Mouse (Mus musculus): Measurements from ENCODE around the gene Zfp428. TPM values are rescaled to one million over a fixed set of nuclear protein-coding genes. Genes with fewer than 3 reads are reported as not detected.
"Not testable (repeated sequence)": the region's sequence is repeated elsewhere in the genome, so short reads cannot be mapped to it uniquely, and the experiment has no call there.

Gene Zfp428
- polyA plus RNA-seq, 1 experiment from 2014 or later: 26.3 TPM

DNA sequence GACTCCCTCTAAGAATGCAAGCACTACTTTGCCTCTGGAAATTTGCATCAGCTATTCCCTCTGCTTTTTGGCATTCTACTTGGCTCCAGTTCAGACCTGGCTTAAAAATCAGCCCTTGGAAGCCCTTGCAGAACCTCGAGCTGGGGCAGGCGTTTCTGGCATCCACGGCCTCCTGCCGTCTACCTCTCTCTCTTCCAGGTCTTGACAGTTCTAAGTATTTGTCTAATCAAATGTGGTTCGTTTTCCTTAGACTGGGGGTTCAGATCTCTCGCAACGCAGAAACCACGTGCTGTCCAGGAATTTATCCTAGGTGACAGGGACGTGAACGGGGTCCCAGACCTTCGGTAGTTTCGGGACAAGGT, 349 bp upstream of the Zfp428 start:
- Histone ChIP-seq H3K4me1 (ENCODE audit: control insufficient read depth, insufficient read depth, low read length) (peaks cover 37% of the 10 kb centered on the region), H3K27me3 (replicated peaks; ENCODE audit: control insufficient read depth, insufficient read depth, low read length) (peaks cover 2% of the 10 kb centered on the region; the same call in 1 of the 2 replicates), H3K9me3 (ENCODE audit: control insufficient read depth, low read length) (peaks cover 2% of the 10 kb centered on the region; the same call in 1 of the 2 replicates), H3K4me3 (ENCODE audit: low read length) (peak overlapping the region; percentile 72), H3K4me2 (ENCODE audit: low read depth, low read length) (peak overlapping the region; percentile 89), H3K9ac (ENCODE audit: low read depth, low read length) (peak overlapping the region; percentile 92), H3K36me3 (ENCODE audit: control insufficient read depth, insufficient read depth, low read length) (no peaks in the 10 kb centered on the region), H3K27ac (ENCODE audit: low read length) (peak overlapping the region; percentile 97)
- ATAC-seq: no peak; the same call in 1 of the 2 replicates
- WGBS: 2% methylated on average over 12 of the region's 12 CpGs

DNA sequence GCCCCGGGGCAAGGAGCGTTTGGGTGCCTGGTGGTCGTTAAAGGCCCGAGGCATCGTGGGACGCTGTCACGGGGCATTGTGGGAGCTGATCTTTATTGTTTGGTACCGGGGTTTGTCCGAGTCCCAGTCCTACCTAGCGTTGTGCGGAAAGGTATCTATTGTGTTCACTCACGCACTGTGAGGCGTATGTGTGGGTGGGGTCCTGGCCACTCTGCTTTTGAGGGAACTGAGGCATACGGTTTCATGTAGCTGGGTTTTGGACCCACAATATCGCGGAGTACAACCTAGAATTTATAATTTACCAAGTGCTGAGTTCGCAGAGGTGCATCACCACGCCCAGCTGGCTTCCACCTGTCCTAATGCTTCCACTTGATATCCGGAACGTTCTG, 914 bp downstream of the Zfp428 start:
- H3K36me3 ChIP-seq (ENCODE audit: control insufficient read depth, insufficient read depth, low read length): no peaks in the 10 kb centered on the region
- no peaks in the 10 kb centered on the region for H3K27me3 ChIP-seq (replicated peaks; ENCODE audit: control insufficient read depth, insufficient read depth, low read length)
- H3K4me1 ChIP-seq (ENCODE audit: control insufficient read depth, insufficient read depth, low read length): peaks cover 37% of the 10 kb centered on the region
- peak overlapping the region; percentile 92 for H3K9ac ChIP-seq (ENCODE audit: low read depth, low read length)
- H3K9me3 ChIP-seq (ENCODE audit: control insufficient read depth, low read length): no peaks in the 10 kb centered on the region
- peak overlapping the region; percentile 97 for H3K27ac ChIP-seq (ENCODE audit: low read length)
- peak overlapping the region; percentile 89 for H3K4me2 ChIP-seq (ENCODE audit: low read depth, low read length)
- peak; percentile 42 for ATAC-seq
- under 1% methylated on average over 20 of the region's 20 CpGs for WGBS
- peak overlapping the region; percentile 72 for H3K4me3 ChIP-seq (ENCODE audit: low read length)

DNA sequence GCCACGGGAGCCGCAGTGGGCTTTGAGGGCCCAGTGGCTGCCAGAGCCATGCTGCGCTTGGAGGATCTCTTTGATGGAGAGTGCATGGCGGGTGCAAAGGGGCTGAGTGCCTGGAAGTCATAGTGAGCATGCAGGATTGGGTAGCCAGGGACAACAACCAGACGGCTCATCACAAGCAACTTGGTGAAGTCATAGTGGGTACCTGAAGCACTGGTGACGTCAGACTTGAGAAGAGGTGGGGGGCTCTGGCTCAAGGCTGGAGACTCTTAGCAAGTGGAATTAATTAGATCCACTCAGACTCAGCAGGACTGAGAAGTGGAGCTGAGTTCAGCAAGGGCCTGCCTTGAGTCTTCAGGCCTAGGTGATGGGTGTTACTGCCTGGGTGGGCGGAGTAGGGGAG, 5.5 kb downstream of the Zfp428 start, which contains the start of gene AC161166.1:
AC161166.1 (minus strand) TSS at position 101 of the 400 bp plus-strand sequence.
- Histone ChIP-seq H3K27ac (ENCODE audit: low read length) (no peak within 1 kb of the TSS), H3K4me3 (ENCODE audit: low read length) (no peak within 1 kb of the TSS), H3K27me3 (replicated peaks; ENCODE audit: control insufficient read depth, insufficient read depth, low read length) (no peaks in the 10 kb centered on the region), H3K36me3 (ENCODE audit: control insufficient read depth, insufficient read depth, low read length) (no peaks in the 10 kb centered on the region), H3K4me2 (ENCODE audit: low read depth, low read length) (no peak within 1 kb of the TSS), H3K4me1 (ENCODE audit: control insufficient read depth, insufficient read depth, low read length) (peaks cover 15% of the 10 kb centered on the region; the same call in 1 of the 2 replicates), H3K9ac (ENCODE audit: low read depth, low read length) (no peak within 1 kb of the TSS), H3K9me3 (ENCODE audit: control insufficient read depth, low read length) (no peaks in the 10 kb centered on the region)
- 90% methylated on average over 7 of the region's 7 CpGs for WGBS
- no peak for ATAC-seq

DNA sequence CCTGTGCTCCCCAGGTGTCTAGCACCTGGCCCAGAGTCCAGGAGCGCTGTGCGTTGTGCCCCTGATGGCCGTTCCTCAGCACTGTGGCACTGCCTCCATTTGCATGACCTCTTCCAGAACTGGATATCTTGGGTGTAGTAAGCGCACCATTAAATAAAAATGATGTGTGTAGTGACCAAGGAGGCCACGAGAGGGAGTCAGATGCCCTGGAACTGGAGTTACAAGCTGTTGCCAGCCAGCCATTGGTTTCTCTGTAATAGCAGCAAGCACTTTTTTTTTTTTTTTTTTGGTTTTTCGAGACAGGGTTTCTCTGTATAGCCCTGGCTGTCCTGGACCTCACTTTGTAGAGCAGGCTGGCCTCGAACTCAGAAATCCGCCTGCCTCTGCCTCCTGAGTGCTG, 9.5 kb downstream of the Zfp428 start:
- not testable (repeated sequence) for H3K27ac ChIP-seq (ENCODE audit: low read length); H3K4me3 ChIP-seq (ENCODE audit: low read length); H3K9ac ChIP-seq (ENCODE audit: low read depth, low read length); H3K27me3 ChIP-seq (replicated peaks; ENCODE audit: control insufficient read depth, insufficient read depth, low read length); H3K4me1 ChIP-seq (ENCODE audit: control insufficient read depth, insufficient read depth, low read length); H3K36me3 ChIP-seq (ENCODE audit: control insufficient read depth, insufficient read depth, low read length); ATAC-seq; H3K9me3 ChIP-seq (ENCODE audit: control insufficient read depth, low read length); H3K4me2 ChIP-seq (ENCODE audit: low read depth, low read length)
- WGBS: 74% methylated on average over 8 of the region's 8 CpGs

DNA sequence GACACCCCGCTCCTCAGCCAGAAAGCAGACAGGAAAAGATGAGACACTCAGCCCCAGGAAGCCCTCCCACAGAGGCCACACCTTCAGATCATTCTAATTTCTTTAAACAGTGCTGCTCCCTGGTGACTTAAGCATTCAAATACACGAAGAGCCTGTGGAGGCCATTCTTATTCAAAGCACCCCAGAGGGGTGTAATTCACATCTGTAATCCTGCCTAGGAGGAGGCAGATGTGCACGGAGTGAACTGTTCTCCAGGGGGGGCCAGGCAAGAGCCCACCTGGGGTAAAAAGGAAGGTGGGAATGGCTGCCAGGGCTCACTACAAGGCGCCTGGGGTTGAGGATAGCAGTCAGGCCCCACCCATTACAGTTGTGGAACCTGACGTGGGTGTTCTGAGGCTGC, 10.3 kb downstream of the Zfp428 start:
- ATAC-seq: no peak
- Histone ChIP-seq H3K27me3 (replicated peaks; ENCODE audit: control insufficient read depth, insufficient read depth, low read length) (no peaks in the 10 kb centered on the region), H3K36me3 (ENCODE audit: control insufficient read depth, insufficient read depth, low read length) (no peaks in the 10 kb centered on the region), H3K4me2 (ENCODE audit: low read depth, low read length) (no peak overlapping the region), H3K4me1 (ENCODE audit: control insufficient read depth, insufficient read depth, low read length) (no peaks in the 10 kb centered on the region), H3K9me3 (ENCODE audit: control insufficient read depth, low read length) (no peaks in the 10 kb centered on the region), H3K9ac (ENCODE audit: low read depth, low read length) (no peak overlapping the region), H3K4me3 (ENCODE audit: low read length) (no peak overlapping the region), H3K27ac (ENCODE audit: low read length) (no peak overlapping the region)
- WGBS: 54% methylated on average over 5 of the region's 5 CpGs

DNA sequence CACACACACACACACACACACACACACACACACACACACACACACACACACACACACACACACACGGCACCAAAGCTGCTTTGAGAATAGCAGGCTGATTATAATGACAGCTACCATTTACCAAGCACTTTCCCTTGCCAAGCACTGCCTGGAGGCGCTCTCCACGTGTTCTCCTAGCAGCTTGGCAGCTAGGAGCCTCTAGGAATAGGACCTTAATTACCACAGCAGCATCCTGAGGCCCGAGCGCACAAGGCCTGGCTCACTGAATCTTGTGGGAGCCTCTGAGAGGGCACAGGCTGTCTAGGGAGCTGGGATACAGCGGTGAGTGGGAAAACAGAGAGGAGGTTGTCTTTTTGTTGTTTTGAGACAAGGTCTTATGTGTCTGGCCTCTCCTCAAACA, 10.8 kb downstream of the Zfp428 start:
- no peaks in the 10 kb centered on the region for H3K27me3 ChIP-seq (replicated peaks; ENCODE audit: control insufficient read depth, insufficient read depth, low read length)
- no peak overlapping the region for H3K27ac ChIP-seq (ENCODE audit: low read length)
- H3K4me3 ChIP-seq (ENCODE audit: low read length): no peak overlapping the region
- no peaks in the 10 kb centered on the region for H3K36me3 ChIP-seq (ENCODE audit: control insufficient read depth, insufficient read depth, low read length)
- ATAC-seq: no peak
- no peaks in the 10 kb centered on the region for H3K9me3 ChIP-seq (ENCODE audit: control insufficient read depth, low read length)
- 65% methylated on average over 6 of the region's 6 CpGs for WGBS
- H3K9ac ChIP-seq (ENCODE audit: low read depth, low read length): no peak overlapping the region
- no peak overlapping the region for H3K4me2 ChIP-seq (ENCODE audit: low read depth, low read length)
- H3K4me1 ChIP-seq (ENCODE audit: control insufficient read depth, insufficient read depth, low read length): no peaks in the 10 kb centered on the region

DNA sequence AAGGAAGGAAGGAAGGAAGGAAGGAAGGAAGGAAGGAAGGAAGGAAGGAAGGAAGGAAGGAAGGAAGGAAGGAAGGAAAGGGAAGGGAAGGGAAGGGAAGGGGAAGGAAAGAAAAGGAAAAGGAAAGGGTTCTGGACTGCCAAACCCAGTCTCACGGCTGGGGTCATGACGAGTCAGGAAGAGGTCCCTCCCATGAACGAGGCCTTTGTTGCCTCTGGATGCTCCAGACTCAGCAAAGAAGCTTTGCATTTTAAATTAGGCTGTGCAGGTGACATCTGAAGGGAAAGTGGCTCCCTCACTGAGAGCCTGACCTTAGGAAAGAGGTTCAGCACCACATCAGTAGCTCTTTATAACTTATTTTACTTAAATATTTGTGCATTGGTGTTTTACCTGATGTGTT, 12.3 kb downstream of the Zfp428 start:
- no peak overlapping the region for H3K27ac ChIP-seq (ENCODE audit: low read length)
- no peak for ATAC-seq
- H3K9me3 ChIP-seq (ENCODE audit: control insufficient read depth, low read length): no peaks in the 10 kb centered on the region
- H3K4me2 ChIP-seq (ENCODE audit: low read depth, low read length): no peak overlapping the region
- H3K9ac ChIP-seq (ENCODE audit: low read depth, low read length): no peak overlapping the region
- 56% methylated on average over 3 of the region's 3 CpGs for WGBS
- H3K36me3 ChIP-seq (ENCODE audit: control insufficient read depth, insufficient read depth, low read length): no peaks in the 10 kb centered on the region
- H3K27me3 ChIP-seq (replicated peaks; ENCODE audit: control insufficient read depth, insufficient read depth, low read length): no peaks in the 10 kb centered on the region
- H3K4me3 ChIP-seq (ENCODE audit: low read length): no peak overlapping the region
- H3K4me1 ChIP-seq (ENCODE audit: control insufficient read depth, insufficient read depth, low read length): no peaks in the 10 kb centered on the region

DNA sequence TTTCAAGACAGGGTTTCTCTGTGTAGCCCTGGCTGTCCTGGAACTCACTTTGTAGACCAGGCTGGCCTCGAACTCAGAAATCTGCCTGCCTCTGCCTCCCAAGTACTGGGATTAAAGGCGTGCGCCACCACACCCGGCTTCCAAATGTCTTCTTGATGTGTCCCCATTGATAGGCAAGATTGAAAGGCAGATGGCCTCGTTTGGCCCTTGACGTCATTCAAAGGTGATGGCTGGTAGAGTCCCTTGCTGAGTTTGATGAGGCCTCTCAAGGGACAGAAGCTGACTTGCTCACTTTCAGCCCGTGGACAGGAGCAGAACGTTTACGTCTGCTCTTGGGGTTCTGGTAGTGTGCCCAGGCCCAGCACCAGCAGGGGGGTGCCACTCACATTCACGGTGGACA, 13.2 kb downstream of the Zfp428 start:
- not testable (repeated sequence) for H3K4me3 ChIP-seq (ENCODE audit: low read length); H3K27me3 ChIP-seq (replicated peaks; ENCODE audit: control insufficient read depth, insufficient read depth, low read length); H3K4me1 ChIP-seq (ENCODE audit: control insufficient read depth, insufficient read depth, low read length); H3K9me3 ChIP-seq (ENCODE audit: control insufficient read depth, low read length); H3K36me3 ChIP-seq (ENCODE audit: control insufficient read depth, insufficient read depth, low read length); H3K4me2 ChIP-seq (ENCODE audit: low read depth, low read length); ATAC-seq; H3K9ac ChIP-seq (ENCODE audit: low read depth, low read length); H3K27ac ChIP-seq (ENCODE audit: low read length)
- 82% methylated on average over 10 of the region's 10 CpGs for WGBS

DNA sequence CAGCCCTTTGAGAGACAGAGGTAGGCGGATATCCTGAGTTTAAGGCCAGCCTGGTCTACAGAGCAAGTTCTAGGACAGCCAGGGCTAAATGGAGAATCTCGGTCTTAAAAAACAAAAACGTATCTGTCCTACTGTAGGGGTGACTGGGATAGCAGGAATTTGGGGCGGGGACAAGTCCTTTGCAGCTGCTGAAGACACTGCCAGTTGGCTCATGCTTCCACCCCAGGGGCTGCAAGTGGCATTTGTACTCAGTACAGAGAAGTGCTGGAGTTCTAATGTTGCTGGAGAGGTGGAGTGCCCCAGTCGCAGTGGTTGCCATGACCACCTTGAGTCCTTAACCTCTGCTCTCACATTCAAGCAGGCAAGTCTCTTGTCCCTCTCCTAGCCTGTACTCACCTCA, 16.0 kb downstream of the Zfp428 start:
- WGBS: 58% methylated on average over 5 of the region's 5 CpGs
- H3K9me3 ChIP-seq (ENCODE audit: control insufficient read depth, low read length): no peaks in the 10 kb centered on the region
- H3K4me3 ChIP-seq (ENCODE audit: low read length): no peak overlapping the region
- no peak overlapping the region for H3K9ac ChIP-seq (ENCODE audit: low read depth, low read length)
- no peaks in the 10 kb centered on the region for H3K27me3 ChIP-seq (replicated peaks; ENCODE audit: control insufficient read depth, insufficient read depth, low read length)
- no peaks in the 10 kb centered on the region for H3K36me3 ChIP-seq (ENCODE audit: control insufficient read depth, insufficient read depth, low read length)
- H3K4me1 ChIP-seq (ENCODE audit: control insufficient read depth, insufficient read depth, low read length): no peaks in the 10 kb centered on the region
- H3K4me2 ChIP-seq (ENCODE audit: low read depth, low read length): no peak overlapping the region
- no peak for ATAC-seq
- no peak overlapping the region for H3K27ac ChIP-seq (ENCODE audit: low read length)

DNA sequence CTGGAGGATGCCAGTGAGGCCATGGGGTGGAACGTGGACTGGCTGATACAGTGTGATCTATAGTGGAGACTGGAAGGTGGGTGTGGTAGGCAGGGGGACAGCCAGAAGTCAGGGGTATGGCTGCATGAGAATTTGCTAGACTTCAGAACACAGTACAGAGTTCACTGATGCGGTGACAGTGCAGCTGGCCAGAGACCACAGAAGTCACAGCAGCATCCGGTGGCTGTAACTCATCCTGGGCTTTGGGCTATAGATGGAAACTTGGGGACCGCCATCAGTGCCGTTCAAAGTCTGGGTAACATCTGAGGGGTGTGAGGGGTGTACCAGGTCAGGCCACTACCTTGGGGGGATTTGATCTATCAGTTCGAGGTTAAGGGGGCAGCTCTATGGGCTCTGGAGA, 16.9 kb downstream of the Zfp428 start:
- Histone ChIP-seq H3K27me3 (replicated peaks; ENCODE audit: control insufficient read depth, insufficient read depth, low read length) (no peaks in the 10 kb centered on the region), H3K4me2 (ENCODE audit: low read depth, low read length) (no peak overlapping the region), H3K4me1 (ENCODE audit: control insufficient read depth, insufficient read depth, low read length) (no peaks in the 10 kb centered on the region), H3K9me3 (ENCODE audit: control insufficient read depth, low read length) (no peaks in the 10 kb centered on the region), H3K4me3 (ENCODE audit: low read length) (no peak overlapping the region), H3K36me3 (ENCODE audit: control insufficient read depth, insufficient read depth, low read length) (no peaks in the 10 kb centered on the region), H3K27ac (ENCODE audit: low read length) (no peak overlapping the region), H3K9ac (ENCODE audit: low read depth, low read length) (no peak overlapping the region)
- no peak for ATAC-seq
- 87% methylated on average over 6 of the region's 6 CpGs for WGBS
